Mouse (Mus musculus): ENCODE measurements around the gene Flnb. TPM values are rescaled to one million over a fixed set of nuclear protein-coding genes. Genes with fewer than 3 reads are reported as not detected.
A peak's percentile ranks its signal among the peaks of the same experiment; 100 is the strongest.

Gene Flnb
- total and polyA plus RNA-seq, 3 experiments = 29.5 to 74.0 (median 61.6) TPM

GRCm38 (mm10) chr14:7971889-7972493, 154.2 kb downstream of the Flnb start:
- Histone ChIP-seq H3K4me2 (ENCODE audit: insufficient read depth, low read depth, poor library complexity, severe bottlenecking) (no peak overlapping the region), H3K4me1 (ENCODE audit: control insufficient read depth in 1 of 2, insufficient read depth in 2 of 2) (peaks cover 10 to 16% of the 10 kb centered on the region in 2 experiments; a peak in 3 of 4 replicates), H3K27me3 (replicated peaks) (no peaks in the 10 kb centered on the region), H3K4me3 (replicated peaks in 1 of 3; ENCODE audit: low read depth in 2 of 3, low read length in 2 of 3, poor library complexity in 1 of 3) (no peak overlapping the region), H3K27ac (ENCODE audit: insufficient read depth, low read depth) (no peak overlapping the region), H3K79me2 (replicated peaks; ENCODE audit: control insufficient read depth, extremely low read depth, insufficient read depth, poor library complexity, severe bottlenecking) (no peaks in the 10 kb centered on the region), H3K9me3 (replicated peaks; ENCODE audit: low read length) (no peaks in the 10 kb centered on the region), H3K9ac (ENCODE audit: insufficient read depth, low read depth) (no peak overlapping the region), H3K36me3 (replicated peaks in 1 of 2; ENCODE audit: control insufficient read depth in 1 of 2, insufficient read depth in 1 of 2, low read length in 1 of 2) (peaks cover 4 to 93% of the 10 kb centered on the region in 2 experiments)
- peak; percentile 27; the same call in 1 of the 2 replicates for TF ChIP-seq ETS1 (conservative IDR thresholded peaks at IDR 0.05; ENCODE audit: low read depth, low read length)
- peak; percentile 49; the same call in 1 of the 2 replicates for TF ChIP-seq MXI1 (IDR thresholded peaks at IDR 0.05; ENCODE audit: low read depth, low read length)
- TF ChIP-seq MAX (IDR thresholded peaks at IDR 0.05; ENCODE audit: low read length) = no peak
- TF ChIP-seq CHD2 (IDR thresholded peaks at IDR 0.05; ENCODE audit: low read length) = no peak
- TF ChIP-seq PAX5 (IDR thresholded peaks at IDR 0.05; ENCODE audit: low read length) = no peak
- peak; percentile 46; the same call in 1 of the 2 replicates for TF ChIP-seq IRF4 (IDR thresholded peaks at IDR 0.05; ENCODE audit: low read depth, low read length)
- 0 out of 2 replicates have a peak, but pooled peaks have one; percentile 29 for TF ChIP-seq SIN3A (IDR thresholded peaks at IDR 0.05; ENCODE audit: low read length)
- TF ChIP-seq CHD1 (IDR thresholded peaks at IDR 0.05; ENCODE audit: low read depth, low read length) = no peak
- no peak for TF ChIP-seq SMC3 (IDR thresholded peaks at IDR 0.05; ENCODE audit: low read depth, low read length)
- dilution Hi-C loops (cut with MboI; ENCODE audit: extremely low pct_ligation_motif_present, extremely low pct_unique_long_range_greater_than_20kb, low sequenced_read_pairs) = no loop called here
- in situ Hi-C loops (cut with MboI; ENCODE audit: low pct_ligation_motif_present, low pct_unique_long_range_greater_than_20kb, low sequenced_read_pairs) = no loop called here
- DNase-seq (ENCODE audit: extremely low read depth) = no peak

- no peak overlapping the region for H3K27ac ChIP-seq (ENCODE audit: insufficient read depth, low read depth)
- no peak overlapping the region for H3K9ac ChIP-seq (ENCODE audit: insufficient read depth, low read depth)
- DNase-seq (ENCODE audit: extremely low read depth) = no peak
- H3K27me3 ChIP-seq (replicated peaks) = no peaks in the 10 kb centered on the region
- no peak overlapping the region for H3K4me2 ChIP-seq (ENCODE audit: insufficient read depth, low read depth, poor library complexity, severe bottlenecking)
- H3K36me3 ChIP-seq (replicated peaks in 1 of 2; ENCODE audit: control insufficient read depth in 1 of 2, insufficient read depth in 1 of 2, low read length in 1 of 2) = peaks cover 0 to 95% of the 10 kb centered on the region in 2 experiments
- TF ChIP-seq EP300 (IDR thresholded peaks at IDR 0.05; ENCODE audit: low read length) = no peak
- no peak for TF ChIP-seq BHLHE40 (IDR thresholded peaks at IDR 0.05; ENCODE audit: low read depth, low read length)
- TF ChIP-seq ZC3H11A (IDR thresholded peaks at IDR 0.05; ENCODE audit: low read depth, low read length) = no peak
- no peak for TF ChIP-seq MXI1 (IDR thresholded peaks at IDR 0.05; ENCODE audit: low read depth, low read length)
- TF ChIP-seq JUND (conservative IDR thresholded peaks at IDR 0.05; ENCODE audit: low read depth, low read length) = no peak
- TF ChIP-seq ZMIZ1 (IDR thresholded peaks at IDR 0.05; ENCODE audit: low read depth, low read length) = no peak
- no peak for TF ChIP-seq ZKSCAN1 (IDR thresholded peaks at IDR 0.05; ENCODE audit: borderline replicate concordance, low read depth, low read length)
- TF ChIP-seq MAFK (IDR thresholded peaks at IDR 0.05; ENCODE audit: insufficient replicate concordance, low read length) = no peak
- TF ChIP-seq ZNF384 (IDR thresholded peaks at IDR 0.05; ENCODE audit: low read depth, low read length) = no peak
- no peak for TF ChIP-seq TBP (conservative IDR thresholded peaks at IDR 0.05; ENCODE audit: low read depth, low read length)
- TF ChIP-seq USF1 (IDR thresholded peaks at IDR 0.05; ENCODE audit: low read depth, low read length) = no peak
- no peak for TF ChIP-seq CHD2 (IDR thresholded peaks at IDR 0.05; ENCODE audit: low read length)
- TF ChIP-seq IRF4 (IDR thresholded peaks at IDR 0.05; ENCODE audit: low read depth, low read length) = no peak
- no peak for TF ChIP-seq GABPA (IDR thresholded peaks at IDR 0.05; ENCODE audit: insufficient replicate concordance, low read depth, low read length)
- TF ChIP-seq MEF2A (IDR thresholded peaks at IDR 0.05; ENCODE audit: borderline replicate concordance, low read depth, low read length) = no peak
- no peak for TF ChIP-seq MYC (IDR thresholded peaks at IDR 0.05; ENCODE audit: low read depth, low read length)
- no peak for TF ChIP-seq ELF1 (IDR thresholded peaks at IDR 0.05; ENCODE audit: low read depth, low read length)
- no peaks in the 10 kb centered on the region for H3K9me3 ChIP-seq (replicated peaks; ENCODE audit: low read length)
- no peak overlapping the region for H3K4me3 ChIP-seq (replicated peaks in 1 of 3; ENCODE audit: low read depth in 2 of 3, low read length in 2 of 3, poor library complexity in 1 of 3)
- H3K4me1 ChIP-seq (ENCODE audit: control insufficient read depth in 1 of 2, insufficient read depth in 2 of 2) = peaks cover 13 to 39% of the 10 kb centered on the region in 2 experiments; a peak in 3 of 4 replicates
- in situ Hi-C loops (cut with MboI; ENCODE audit: low pct_ligation_motif_present, low pct_unique_long_range_greater_than_20kb, low sequenced_read_pairs) (no loop called here), dilution Hi-C loops (cut with MboI; ENCODE audit: extremely low pct_ligation_motif_present, extremely low pct_unique_long_range_greater_than_20kb, low sequenced_read_pairs) (no loop called here)
- H3K79me2 ChIP-seq (replicated peaks; ENCODE audit: control insufficient read depth, extremely low read depth, insufficient read depth, poor library complexity, severe bottlenecking) = no peaks in the 10 kb centered on the region
Measured at GRCm38 (mm10) chr14:7974643-7975042, 156.9 kb downstream of the Flnb start.
